Mouse (Mus musculus) right cerebral cortex, postnatal 10 days (tissue): ENCODE results near the gene Armc7.
"Not testable (repeated sequence)": the region's sequence is repeated elsewhere in the genome, so short reads cannot be mapped to it uniquely, and the experiment has no call there.

Experiments used
- DNase-seq, 2 experiments: peaks; one replicate each; pipeline ENCODE4 v3.0.0; 2021; ENCODE audit warnings: low spot score in 2 of 2

Gene Armc7

GRCm38 (mm10) chr11:115454822-115455221, 20.6 kb upstream of the Armc7 start:
- not testable (repeated sequence) for DNase-seq

DNA sequence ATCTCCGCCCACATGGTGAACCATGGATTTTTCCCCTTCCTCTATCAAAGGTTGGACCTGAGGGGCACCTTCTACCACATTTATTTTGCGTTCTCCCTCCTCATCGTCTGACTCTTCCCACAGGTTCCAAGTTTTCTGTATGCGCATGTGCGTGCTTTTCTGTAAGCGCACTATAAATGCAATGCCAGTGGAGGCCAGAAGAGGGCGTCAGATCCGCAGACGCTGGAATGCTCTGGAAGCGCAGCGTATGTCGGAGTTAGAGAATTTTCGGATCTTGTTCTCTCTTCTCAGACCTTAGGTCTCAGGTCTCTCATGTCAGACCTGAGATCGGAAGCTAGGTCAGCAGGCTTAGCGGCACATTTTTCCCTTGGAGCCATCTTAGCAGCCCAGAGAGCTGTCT, 19.8 kb upstream of the Armc7 start:
- DNase-seq = no peak

- DNase-seq = no peak
These were observed 19.3 kb upstream of the Armc7 start for GRCm38 (mm10) chr11:115456182-115456581.

DNA sequence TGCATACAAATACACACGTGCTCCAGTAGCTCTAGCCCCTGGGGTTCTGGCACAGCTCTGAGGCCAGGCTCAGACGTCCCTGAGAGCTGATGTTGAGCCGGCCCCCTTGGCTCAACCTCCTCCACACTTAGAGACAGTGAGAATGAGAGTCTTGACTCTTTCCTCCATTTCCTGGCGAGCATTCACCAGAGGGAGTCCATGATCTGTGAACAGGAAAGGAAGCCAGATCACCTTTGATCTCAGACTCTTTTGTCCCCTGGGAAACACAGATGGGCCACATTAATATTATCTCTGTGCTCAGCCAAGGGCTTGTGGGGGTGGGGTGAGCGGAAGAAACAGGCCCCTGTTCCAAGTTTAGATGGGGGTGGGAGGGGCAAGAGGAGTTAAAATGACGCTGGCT, 18.1 kb upstream of the Armc7 start:
- DNase-seq = no peak

DNA sequence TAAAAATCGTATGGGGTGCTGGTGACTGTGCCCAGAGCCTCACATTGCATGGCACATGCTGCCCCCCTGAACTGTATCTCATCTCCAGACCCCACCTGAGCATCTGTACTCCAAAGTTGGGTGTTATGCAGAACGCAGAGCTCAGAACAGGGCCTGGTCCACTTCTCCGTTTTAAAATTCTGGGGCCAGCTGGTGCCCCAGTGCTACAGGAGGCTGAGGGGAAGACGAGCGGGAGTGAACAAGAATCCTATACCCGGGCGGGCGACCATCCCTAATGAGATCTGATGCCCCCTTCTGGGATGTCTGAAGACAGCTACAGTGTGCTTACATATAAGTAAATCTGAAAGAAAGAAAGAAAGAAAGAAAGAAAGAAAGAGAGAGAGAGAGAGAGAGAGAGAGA, 14.5 kb upstream of the Armc7 start:
- no peak for DNase-seq

DNA sequence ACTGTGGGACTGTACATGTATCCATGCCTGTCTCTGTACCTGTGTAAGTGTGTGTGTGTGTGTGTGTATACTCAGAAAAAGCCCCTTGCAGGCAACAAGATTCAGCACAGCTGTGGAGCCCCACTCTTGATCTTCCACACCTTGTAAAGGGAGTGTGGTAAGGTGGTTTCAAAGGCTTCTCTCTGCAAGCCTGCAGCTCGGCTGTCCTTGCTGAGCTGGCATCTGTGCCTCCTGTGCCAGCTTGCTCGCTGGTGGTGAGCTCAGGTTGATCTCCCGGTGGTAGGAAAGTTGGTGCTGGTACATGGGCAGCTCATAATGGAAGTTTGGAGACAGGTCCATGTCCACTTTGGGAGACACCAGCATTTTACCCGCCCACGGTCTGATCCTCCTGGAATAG, 13.6 kb upstream of the Armc7 start:
- DNase-seq = no peak

GRCm38 (mm10) chr11:115462243-115462891, 13.1 kb upstream of the Armc7 start, which contains the start of gene Slc16a5:
Gene Slc16a5 (plus strand): TSS chr11:115462474.
- DNase-seq = peak in 1 of 2 experiments; percentile 24

- no peak for DNase-seq
These were observed 12.1 kb upstream of the Armc7 start for GRCm38 (mm10) chr11:115463397-115463796.

DNA sequence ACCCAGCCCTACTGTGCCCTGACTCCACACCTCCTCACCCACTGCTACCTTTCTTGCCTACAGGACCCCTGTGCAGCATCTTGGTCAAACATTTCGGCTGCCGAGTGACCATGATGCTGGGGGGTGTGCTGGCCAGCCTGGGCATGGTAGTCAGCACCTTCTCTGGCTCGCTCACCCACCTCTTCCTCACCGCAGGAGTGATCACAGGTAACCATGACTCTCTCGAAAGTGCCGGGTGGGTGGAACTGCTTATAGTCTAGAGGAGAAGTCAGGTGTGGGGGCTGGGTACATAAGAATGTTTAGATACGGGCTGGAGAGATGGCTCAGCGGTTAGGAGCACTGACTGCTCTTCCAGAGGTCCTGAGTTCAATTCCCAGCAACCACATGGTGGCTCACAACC, 10.6 kb upstream of the Armc7 start:
- DNase-seq = no peak

- no peak for DNase-seq
These were observed 8.2 kb upstream of the Armc7 start for GRCm38 (mm10) chr11:115467217-115467618.

DNA sequence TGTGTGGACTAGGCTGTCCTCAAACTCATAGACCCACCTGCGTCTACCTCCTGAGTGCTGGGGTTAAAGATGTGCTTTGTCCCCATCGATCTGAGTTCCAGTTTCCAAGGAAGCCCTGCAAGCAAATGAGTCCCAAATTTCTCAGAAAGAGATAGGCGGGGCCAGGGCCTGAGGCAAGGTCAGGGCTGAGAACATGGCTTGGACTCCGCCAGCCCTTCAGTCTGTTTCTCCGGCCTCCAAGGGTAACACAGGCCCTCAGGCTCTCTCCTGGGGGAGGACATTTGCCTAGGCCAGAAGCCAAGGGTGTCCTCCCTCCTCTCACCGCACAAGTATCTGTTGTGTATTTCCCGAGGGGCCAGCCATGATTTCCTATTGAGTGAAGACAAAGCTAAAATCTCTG, 3.3 kb upstream of the Armc7 start:
- DNase-seq = no peak

DNA sequence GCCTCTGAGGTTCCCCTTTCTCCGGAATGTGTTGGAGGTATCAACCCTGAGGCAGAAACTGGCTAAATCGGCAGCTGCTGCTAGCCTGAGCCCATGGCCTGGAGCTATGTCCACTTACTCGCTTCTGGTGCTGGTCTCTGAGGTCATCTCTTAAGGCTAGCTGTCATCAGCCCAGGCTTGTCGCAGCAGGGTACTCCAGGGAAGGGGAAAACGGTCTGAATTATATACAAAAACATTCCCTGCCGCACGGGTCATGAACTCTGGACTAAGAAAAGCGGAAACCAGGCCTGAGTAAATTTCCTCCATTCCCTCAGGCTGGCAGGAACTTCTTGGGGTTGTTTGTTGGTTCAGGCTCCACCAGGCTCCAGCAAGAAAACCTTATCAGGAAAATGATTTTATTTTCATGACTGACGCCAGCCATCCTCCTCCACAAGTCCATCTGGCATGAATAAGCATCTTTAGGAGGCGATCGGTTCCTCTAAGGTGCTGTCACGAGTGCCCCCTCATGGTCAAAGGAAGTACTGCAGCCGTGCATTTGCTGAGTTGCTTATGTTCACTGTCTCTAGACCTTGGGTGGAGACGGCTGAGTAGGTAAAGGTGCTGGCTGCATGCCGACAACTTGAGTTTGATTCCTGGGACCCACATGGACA, 1.7 kb upstream of the Armc7 start:
- DNase-seq = peak; percentile 96

GRCm38 (mm10) chr11:115475758-115476237, 331 bp downstream of the Armc7 start:
- no peak for DNase-seq

- DNase-seq = not testable (repeated sequence)
These were observed 1.2 kb downstream of the Armc7 start for GRCm38 (mm10) chr11:115476630-115477029.

DNA sequence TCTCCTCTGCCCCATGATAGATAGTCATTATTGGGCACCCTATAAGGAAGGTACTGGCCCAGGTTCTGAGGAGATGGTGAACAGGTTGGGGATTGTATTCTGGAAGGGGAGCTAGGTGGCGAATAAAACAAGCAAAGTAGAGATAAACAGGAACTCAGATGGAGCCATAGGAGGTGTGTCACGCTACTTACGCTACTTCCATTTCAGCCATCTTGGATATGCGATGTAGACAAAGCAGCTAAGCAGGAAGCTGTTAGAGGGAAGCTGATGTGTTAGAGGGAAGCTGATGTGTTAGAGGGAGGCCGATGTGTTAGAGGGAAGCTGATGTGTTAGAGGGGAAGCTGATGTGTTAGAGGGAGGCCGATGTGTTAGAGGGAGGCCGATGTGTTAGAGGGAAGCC, 1.9 kb downstream of the Armc7 start:
- DNase-seq = not testable (repeated sequence)

DNA sequence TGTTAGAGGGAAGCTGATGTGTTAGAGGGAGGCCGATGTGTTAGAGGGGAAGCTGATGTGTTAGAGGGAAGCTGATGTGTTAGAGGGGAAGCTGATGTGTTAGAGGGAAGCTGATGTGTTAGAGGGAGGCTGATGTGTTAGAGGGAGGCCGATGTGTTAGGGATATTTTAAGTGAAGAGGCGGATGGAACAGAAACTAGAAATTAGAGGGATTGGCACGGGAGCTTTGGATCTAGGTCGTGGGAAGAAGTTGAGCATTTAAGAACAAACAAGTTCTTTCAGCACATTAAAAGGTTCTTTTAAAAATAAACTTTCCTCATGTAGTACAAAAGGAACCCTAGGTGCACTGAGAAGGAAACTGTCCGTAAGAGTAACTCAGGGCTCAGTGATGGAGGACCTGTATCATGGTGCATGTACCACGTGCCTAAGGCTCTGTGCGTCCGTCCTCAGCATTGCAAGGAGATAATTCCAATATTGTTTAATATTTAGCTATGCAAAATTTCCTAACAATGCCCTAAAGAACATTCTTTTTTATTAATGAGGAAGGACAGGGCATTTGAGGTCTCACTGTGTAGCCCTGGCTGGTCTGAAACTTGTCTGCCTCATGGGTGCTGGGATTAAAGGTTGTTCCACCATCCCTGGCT, 3.0 kb downstream of the Armc7 start:
- no peak for DNase-seq

GRCm38 (mm10) chr11:115481553-115482259, 6.2 kb downstream of the Armc7 start:
- peak; percentile 73 to 89 for DNase-seq

GRCm38 (mm10) chr11:115483278-115483677, 7.8 kb downstream of the Armc7 start:
- no peak for DNase-seq

DNA sequence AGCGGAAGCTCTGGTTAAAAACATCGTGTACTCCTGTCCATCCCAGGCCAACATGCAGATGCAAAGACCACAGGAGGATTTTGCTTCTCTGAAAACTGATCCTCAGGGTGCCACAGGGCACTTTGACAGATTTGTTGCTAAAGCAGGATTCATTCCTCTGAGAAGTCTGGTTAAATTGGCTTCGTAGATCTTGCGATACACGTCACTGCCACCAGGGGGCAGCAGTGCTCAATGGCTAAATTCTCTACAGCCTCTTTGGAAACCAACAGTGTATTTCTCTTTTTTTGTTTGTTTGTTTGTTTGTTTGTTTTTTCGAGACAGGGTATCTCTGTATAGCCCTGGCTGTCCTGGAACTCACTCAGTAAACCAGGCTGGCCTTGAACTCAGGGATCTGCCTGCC, 8.3 kb downstream of the Armc7 start:
- peak; percentile 82 to 87 for DNase-seq

- no peak for DNase-seq
These were observed 9.7 kb downstream of the Armc7 start for GRCm38 (mm10) chr11:115485155-115485554.

GRCm38 (mm10) chr11:115488551-115489104, 13.2 kb downstream of the Armc7 start:
- DNase-seq = no peak
